Mouse (Mus musculus) ES-E14 (cell line): ENCODE results near the gene Ankfy1.

Experiments
- CHD2 ChIP-seq: IDR thresholded peaks from 2 replicates; pipeline ENCODE4 v1.6.1; 2014; ENCODE audit warnings: mild to moderate bottlenecking, low read depth, low read length, inconsistent platforms
- MAFK ChIP-seq: IDR thresholded peaks from 2 replicates; pipeline ENCODE4 v1.6.1; 2014; ENCODE audit warnings: mild to moderate bottlenecking, low read depth, low read length, inconsistent platforms; ENCODE audit not compliant: insufficient read depth

- no peak for TF ChIP-seq MAFK
- TF ChIP-seq CHD2, result no peak
These were observed 2.5 kb downstream of the Ankfy1 start for GRCm38 (mm10) chr11:72692353-72692752.
